Mouse (Mus musculus) spleen, adult 12 weeks (tissue): Measurements from ENCODE around the gene Socs4.

Experiments
- DNase-seq: peaks from one replicate; pipeline ENCODE4 v3.0.0; 2022; ENCODE audit warnings: low spot score

Gene Socs4

GRCm38 (mm10) chr14:47341811-47342291 lies 65.1 kb downstream of the Socs4 start:
- no peak for DNase-seq
